Mouse (Mus musculus) liver, adult 2 months (tissue): ENCODE measurements at regions not wholly inside any gene's neighbourhood (a gene's known extent, or its start where the extent isn't known, plus 50 kb on each side); places are given as distances from the start of the nearest gene placed in this dataset.
"Not testable (repeated sequence)": the region's sequence is repeated elsewhere in the genome, so short reads cannot be mapped to it uniquely, and the experiment has no call there.

ENCODE experiments used
- DNase-seq: peaks from one replicate; pipeline ENCODE4 v3.0.0-alpha.2; 2011; ENCODE audit warnings: low read depth, low spot score; ENCODE audit errors: extremely low read depth
- H3K27ac ChIP-seq: fragments of 200-500 bp; replicated peaks from 2 replicates; pipeline ENCODE4 v1.5.1; 2012; ENCODE audit warnings: low read depth, mild to moderate bottlenecking, control low read depth, inconsistent platforms, low read length; ENCODE audit not compliant: insufficient read depth
- H3K27me3 ChIP-seq: fragments of 200-500 bp; 2 replicates; pipeline ENCODE4 v1.6.1; 2012; ENCODE audit warnings: mild to moderate bottlenecking, moderate library complexity, low read length, inconsistent platforms; ENCODE audit not compliant: control insufficient read depth, insufficient read depth
- H3K36me3 ChIP-seq: fragments of 200-500 bp; 2 replicates; pipeline ENCODE4 v1.6.1; 2012; ENCODE audit warnings: low read length, inconsistent platforms; ENCODE audit not compliant: control insufficient read depth, insufficient read depth
- H3K4me1 ChIP-seq: fragments of 200-500 bp; 2 replicates; pipeline ENCODE4 v1.6.1; 2011; ENCODE audit warnings: low read length; ENCODE audit not compliant: control insufficient read depth, insufficient read depth
- H3K4me3 ChIP-seq: fragments of 200-500 bp; 2 replicates; pipeline ENCODE4 v1.5.1; 2011; ENCODE audit warnings: low read depth, mild to moderate bottlenecking, control low read depth, low read length, moderate library complexity; ENCODE audit not compliant: insufficient read depth
- H3K79me2 ChIP-seq: fragments of 200-500 bp; 2 replicates; pipeline ENCODE4 v1.6.1; 2012; ENCODE audit warnings: inconsistent platforms, mild to moderate bottlenecking, low read length, moderate library complexity; ENCODE audit not compliant: control insufficient read depth, insufficient read depth
- H3K9ac ChIP-seq: fragments of 200-500 bp; 2 replicates; pipeline ENCODE4 v1.6.1; 2012; ENCODE audit warnings: low read depth, mild to moderate bottlenecking, control low read depth, inconsistent platforms, low read length
- CTCF ChIP-seq: fragments of 200-500 bp; IDR thresholded peaks from 2 replicates; pipeline ENCODE4 v1.5.1; 2011; ENCODE audit warnings: low read depth, low read length, control low read depth
- POLR2A ChIP-seq: fragments of 200-500 bp; IDR thresholded peaks from 2 replicates; pipeline ENCODE4 v1.6.1; 2011; ENCODE audit warnings: low read length, control low read depth; ENCODE audit not compliant: insufficient read depth; ENCODE audit errors: extremely low read depth
- WGBS: fragments of 180-500 bp; shearing (Covaris S2); methylation state at CpG from one replicate; pipeline ENCODE4 v1.1.7; 2018; 5-methylcytosine and 5-hydroxymethylcytosine counted together

GRCm38 (mm10) chr5:23331041-23331440, 103.2 kb upstream of the Kmt2e start:
- Histone ChIP-seq H3K27me3 (no peaks in the 10 kb centered on the region), H3K4me3 (no peak overlapping the region), H3K36me3 (no peaks in the 10 kb centered on the region), H3K4me1 (no peaks in the 10 kb centered on the region), H3K79me2 (no peaks in the 10 kb centered on the region), H3K9ac (no peak overlapping the region), H3K27ac (no peak overlapping the region)
- peak; percentile 97 for DNase-seq
- TF ChIP-seq POLR2A (no peak), CTCF (no peak)
- 48% methylated on average over 2 of the region's 2 CpGs for whole genome bisulfite sequencing

- Histone ChIP-seq H3K27ac (no peak overlapping the region), H3K4me1 (no peaks in the 10 kb centered on the region), H3K36me3 (no peaks in the 10 kb centered on the region), H3K9ac (no peak overlapping the region), H3K79me2 (no peaks in the 10 kb centered on the region), H3K27me3 (no peaks in the 10 kb centered on the region), H3K4me3 (no peak overlapping the region)
- no peak for TF ChIP-seq CTCF
- no peak for TF ChIP-seq POLR2A
- WGBS = 59% methylated on average over 1 of the region's 1 CpGs
- no peak for DNase-seq
Measured at GRCm38 (mm10) chr5:23347208-23347607, 87.0 kb upstream of the Kmt2e start.

GRCm38 (mm10) chr5:23350647-23351046, 83.6 kb upstream of the Kmt2e start:
- not testable (repeated sequence) for DNase-seq, H3K4me1 ChIP-seq, H3K27ac ChIP-seq, H3K9ac ChIP-seq, H3K27me3 ChIP-seq, H3K79me2 ChIP-seq, H3K36me3 ChIP-seq, H3K4me3 ChIP-seq
- WGBS = 92% methylated on average over 11 of the region's 11 CpGs

- H3K79me2 ChIP-seq, H3K4me1 ChIP-seq, H3K9ac ChIP-seq, DNase-seq, H3K27me3 ChIP-seq, H3K36me3 ChIP-seq, H3K4me3 ChIP-seq, H3K27ac ChIP-seq: not testable (repeated sequence)
- 90% methylated on average over 4 of the region's 4 CpGs for WGBS
Measured at GRCm38 (mm10) chr5:23362412-23362811, 71.8 kb upstream of the Kmt2e start.
